Mouse (Mus musculus) heart, postnatal 25 days (tissue): ENCODE results near the gene Xrcc5. TPM values are rescaled to one million over a fixed set of nuclear protein-coding genes. Genes with fewer than 3 reads are reported as not detected.

Source experiments
- DNase-seq: peaks from one replicate; pipeline ENCODE4 v3.0.0; 2022; ENCODE audit warnings: low spot score
- intact Hi-C: fragments of 180-260 bp; cut with DNase I; formaldehyde crosslinking; loops from one replicate; pipeline ENCODE4 v1.15.1; 2025
- total RNA-seq, 2 experiments: library from RNA; stranded (reverse); gene quantifications; 2 replicates each; pipeline ENCODE4 v1.2.3; 2021

Xrcc5 gene
- total RNA-seq, 2 experiments from 2014 or later: 13.1 to 14.4 TPM

DNA sequence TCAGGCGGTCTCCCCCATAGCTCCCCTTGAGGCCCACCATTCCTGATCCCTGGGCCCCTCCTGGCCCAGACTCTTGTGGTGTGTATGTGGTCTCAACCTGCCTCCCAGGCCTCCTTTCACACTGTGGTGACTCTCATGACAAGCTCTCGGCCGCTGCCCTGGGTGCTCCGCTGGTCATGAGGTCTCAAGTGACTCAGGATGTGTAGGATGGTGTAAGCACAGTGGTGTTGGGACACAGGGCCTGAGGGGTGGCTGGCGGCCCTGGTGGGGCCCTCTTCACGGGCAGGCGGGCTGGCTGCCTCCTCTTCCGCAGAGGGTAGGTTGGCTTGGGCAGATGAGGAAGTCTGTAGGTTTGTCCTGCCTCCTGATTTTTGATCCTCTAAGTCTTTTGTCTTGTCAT, 121.3 kb downstream of the Xrcc5 start:
- DNase-seq: no peak
- intact Hi-C loops: no loop called here

DNA sequence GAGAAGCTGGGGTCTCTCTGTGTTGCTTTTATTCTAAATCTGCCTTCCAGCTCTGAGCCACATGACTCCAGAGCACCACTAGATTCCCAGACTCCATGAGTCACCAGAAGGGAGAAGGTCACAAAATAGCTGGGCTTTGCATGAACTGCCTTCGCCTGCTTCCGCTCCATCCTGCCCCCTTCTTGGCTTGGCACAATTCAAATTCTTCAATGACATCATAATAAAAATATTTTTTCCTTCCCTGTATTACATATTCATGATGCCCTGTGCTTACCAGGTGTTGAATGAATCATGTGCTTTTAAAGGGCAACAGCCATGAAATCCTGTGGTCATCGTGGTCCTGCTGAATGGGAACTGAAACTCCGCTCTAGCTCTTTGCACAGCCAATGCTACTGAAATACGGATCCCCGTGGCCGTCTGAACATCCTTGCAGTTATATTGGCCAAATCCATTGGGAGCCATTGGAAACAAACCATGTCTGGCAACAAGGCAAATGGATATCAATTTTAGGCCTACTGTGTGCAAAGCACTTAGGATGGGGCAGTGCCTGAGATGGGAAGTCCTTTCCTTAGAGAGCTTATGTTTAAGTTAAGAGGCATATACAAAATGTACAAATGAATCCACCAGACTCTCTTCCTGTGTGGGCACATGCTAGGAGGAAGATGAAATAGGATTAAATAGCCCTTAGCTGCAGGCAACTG, 122.0 kb downstream of the Xrcc5 start:
- DNase-seq: no peak
- intact Hi-C loops: no loop called here

DNA sequence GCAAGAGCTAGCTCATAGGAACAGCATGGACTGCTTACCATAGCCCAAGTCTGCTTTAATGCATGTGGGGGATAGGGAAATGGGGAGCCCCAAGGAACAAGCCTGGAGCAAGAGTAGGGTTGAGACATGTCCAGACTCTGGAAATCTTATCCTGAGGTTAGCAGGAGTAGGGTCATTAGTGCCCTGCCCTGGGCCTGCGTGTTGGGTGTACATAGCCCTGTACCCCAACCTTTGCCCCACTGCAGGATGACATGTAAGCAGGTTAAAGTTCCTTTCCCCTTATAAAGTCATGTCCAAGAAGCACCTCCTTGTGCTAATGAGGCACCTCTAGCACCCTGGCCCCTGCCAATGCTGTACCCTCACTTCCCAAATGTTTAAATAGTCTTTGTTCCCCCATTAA, 125.4 kb downstream of the Xrcc5 start:
- intact Hi-C loops: no loop called here
- no peak for DNase-seq

DNA sequence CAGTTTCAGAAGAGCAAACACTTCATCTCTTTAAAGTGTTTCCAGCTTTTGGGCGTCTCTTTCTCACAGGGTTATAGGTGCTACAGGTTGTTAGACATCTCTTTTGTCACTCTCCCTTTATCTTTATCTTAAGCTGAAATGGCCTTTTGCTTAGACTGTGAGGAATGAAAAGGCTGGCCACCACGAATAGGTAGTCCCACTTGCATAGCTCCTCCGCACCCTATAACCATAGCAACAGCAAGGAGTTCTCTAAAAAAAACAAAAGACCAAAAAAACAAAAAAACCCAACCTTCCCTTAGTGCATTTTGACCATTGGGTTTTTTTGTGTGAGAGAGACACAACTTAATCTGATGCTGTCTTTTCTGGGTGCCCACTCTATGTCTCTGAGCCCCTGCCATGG, 127.3 kb downstream of the Xrcc5 start:
- intact Hi-C loops: no loop called here
- DNase-seq: no peak

DNA sequence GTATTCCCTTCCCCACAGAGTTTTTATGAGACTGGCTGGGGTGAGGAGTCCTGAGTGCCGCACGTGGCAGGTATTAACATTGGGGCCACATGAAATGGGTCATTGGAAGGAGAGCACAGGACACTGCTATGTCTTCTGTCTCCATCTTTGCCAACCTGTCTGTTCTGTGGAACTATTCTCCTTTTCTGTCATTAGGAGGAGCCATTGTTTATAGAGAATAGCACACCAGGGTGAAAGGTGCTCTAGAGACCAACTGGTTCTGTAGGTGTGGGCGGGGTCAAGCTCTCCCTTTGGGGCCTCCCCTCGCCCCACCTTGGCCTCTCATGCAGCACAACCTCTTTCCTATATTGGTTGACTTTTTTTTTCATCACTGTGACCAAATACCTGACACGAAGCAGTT, 129.7 kb downstream of the Xrcc5 start:
- intact Hi-C loops: no loop called here
- DNase-seq: no peak

DNA sequence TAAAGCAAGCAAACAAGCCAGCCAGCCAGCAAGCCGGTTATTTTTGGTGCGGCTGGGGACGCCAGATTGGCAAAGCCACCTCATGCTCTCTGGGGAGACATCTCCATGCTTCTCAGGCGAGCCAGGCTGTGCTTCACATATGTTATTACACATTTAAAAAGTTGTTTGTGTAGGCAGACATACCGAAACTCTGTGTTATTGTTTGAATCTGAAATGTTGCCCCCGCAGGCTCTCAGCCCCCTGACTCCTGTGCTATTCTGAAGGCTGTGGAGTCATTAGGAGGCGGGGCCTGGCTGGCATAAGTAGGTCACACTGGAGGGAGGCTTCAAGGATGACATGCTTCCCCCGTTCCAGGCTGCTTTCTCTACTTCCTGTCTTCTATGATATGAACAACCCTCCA, 131.9 kb downstream of the Xrcc5 start:
- intact Hi-C loops: no loop called here
- no peak for DNase-seq

DNA sequence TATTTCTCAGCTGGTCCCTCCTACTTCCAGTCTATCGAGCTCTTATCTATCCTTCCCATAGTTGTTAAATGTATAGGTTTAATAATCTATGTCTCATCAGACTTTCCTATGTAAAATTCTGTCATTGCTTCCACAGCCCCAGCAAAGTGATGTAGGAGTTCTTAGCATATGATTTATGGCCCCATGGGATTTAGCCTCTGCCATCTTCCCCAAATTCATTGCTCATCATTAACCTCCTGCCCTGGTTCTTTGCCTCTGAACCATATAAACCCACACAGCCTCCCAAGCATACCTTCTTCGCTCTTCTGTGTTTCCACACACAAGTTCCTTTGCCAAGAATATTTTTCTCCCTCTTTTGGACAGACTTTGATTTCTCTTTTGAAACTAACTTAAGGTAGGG, 135.5 kb downstream of the Xrcc5 start:
- intact Hi-C loops: no loop called here
- DNase-seq: no peak

Other genes starting within 250 kb of the Xrcc5 start
- 10 to 100 TPM; 25.0 to 30.7 TPM for gene Mreg, start 95.1 kb upstream of the Xrcc5 start, total RNA-seq
- gene Pecr, start 23.1 kb upstream of the Xrcc5 start, total RNA-seq: 10 to 100 TPM; 11.1 to 11.2 TPM
- gene Tmem169, start 23.1 kb upstream of the Xrcc5 start, total RNA-seq: not detected
- not detected for gene March4, start 229.5 kb downstream of the Xrcc5 start, total RNA-seq